Mouse (Mus musculus): ENCODE data around the gene Nr2e3.

- no peak for TF ChIP-seq CTCF (IDR thresholded peaks at IDR 0.05; ENCODE audit: control insufficient read depth, insufficient read depth, low read length)
- TF ChIP-seq POLR2A (IDR thresholded peaks at IDR 0.05; ENCODE audit: borderline replicate concordance, control insufficient read depth, low read depth, low read length): no peak
These were observed 10.9 kb downstream of the Nr2e3 start for GRCm38 (mm10) chr9:59949511-59949910.
